Mouse (Mus musculus) heart, embryonic 10.5 days (tissue): ENCODE results near the gene Tbc1d12. TPM values are rescaled to one million over a fixed set of nuclear protein-coding genes. Genes with fewer than 3 reads are reported as not detected.
A peak's percentile ranks its signal among the peaks of the same experiment; 100 is the strongest.

Experiments used
- DNase-seq: peaks from one replicate; pipeline ENCODE4 v3.0.0-alpha.2; 2017; ENCODE audit warnings: low spot score
- H3K27ac ChIP-seq: fragments of 300-500 bp; sonication (generic); 2 replicates; pipeline ENCODE4 v1.5.1; 2016; ENCODE audit warnings: mild to moderate bottlenecking
- H3K27me3 ChIP-seq: fragments of 300-500 bp; sonication (generic); 2 replicates; pipeline ENCODE4 v1.6.1; 2016; ENCODE audit warnings: mild to moderate bottlenecking; ENCODE audit not compliant: poor library complexity, insufficient read depth, severe bottlenecking
- H3K36me3 ChIP-seq: fragments of 300-500 bp; sonication (generic); 2 replicates; pipeline ENCODE4 v1.6.1; 2016; ENCODE audit warnings: mild to moderate bottlenecking, moderate library complexity
- H3K4me1 ChIP-seq: fragments of 300-500 bp; sonication (generic); 2 replicates; pipeline ENCODE4 v1.6.1; 2016; ENCODE audit warnings: mild to moderate bottlenecking
- H3K4me3 ChIP-seq: fragments of 300-500 bp; sonication (generic); 2 replicates; pipeline ENCODE4 v1.5.1; 2016; ENCODE audit warnings: mild to moderate bottlenecking, moderate library complexity
- H3K9me3 ChIP-seq: fragments of 300-500 bp; sonication (generic); 2 replicates; pipeline ENCODE4 v1.6.1; 2016; ENCODE audit warnings: mild to moderate bottlenecking, moderate library complexity
- WGBS: fragments of 180-500 bp; shearing (Covaris S2); methylation state at CpG from one replicate; pipeline ENCODE4 v1.1.7; 2016; 5-methylcytosine and 5-hydroxymethylcytosine counted together
- polyA plus RNA-seq: library from polyadenylated mRNA; unstranded; fragments of >200 nt; fragmentation: Nextera tagmentation; extraction: Ambion mirVana; gene quantifications from 2 replicates; pipeline ENCODE4 v1.2.1, GENCODE M21; 2016

The Tbc1d12 gene
- polyA plus RNA-seq, 1 experiment from 2014 or later = 2.1 TPM

DNA sequence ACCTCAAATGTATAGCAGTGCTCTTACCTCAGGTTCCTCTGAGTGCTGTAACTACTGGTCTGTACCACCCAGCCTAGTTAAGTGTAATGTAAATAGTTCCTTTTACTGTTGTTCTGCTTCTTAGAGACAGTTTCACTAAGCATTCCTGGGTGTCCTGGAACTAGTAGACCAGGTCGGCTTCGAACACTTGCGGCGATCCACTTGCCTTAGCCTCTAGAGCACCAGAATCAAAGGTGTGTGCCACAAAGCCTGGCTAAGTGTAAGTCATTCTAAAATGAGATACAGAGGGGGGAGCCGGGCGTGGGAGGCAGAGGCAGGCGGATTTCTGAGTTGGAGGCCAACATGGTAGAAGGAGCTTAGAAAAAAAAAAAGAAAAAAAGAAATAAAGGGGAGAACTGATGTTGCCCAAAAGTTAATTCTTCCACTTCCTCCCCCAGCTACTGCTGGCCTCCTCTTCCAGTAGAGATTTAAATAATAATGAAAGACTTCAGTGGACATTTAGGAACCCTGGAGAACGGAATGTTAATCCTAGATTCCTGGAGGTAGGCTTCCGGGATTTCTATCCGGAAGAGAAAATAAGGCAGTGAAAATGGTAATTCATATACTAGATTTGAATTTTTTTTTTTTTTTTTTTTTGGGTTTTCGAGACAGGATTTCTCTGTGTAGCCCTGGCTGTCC, 92.2 kb downstream of the Tbc1d12 start:
- H3K36me3 ChIP-seq = peaks cover 8% of the 10 kb centered on the region; the same call in 1 of the 2 replicates
- H3K9me3 ChIP-seq = no peaks in the 10 kb centered on the region
- no peak overlapping the region for H3K27ac ChIP-seq
- WGBS = 91% methylated on average over 11 of the region's 11 CpGs
- H3K4me1 ChIP-seq = 0 out of 2 replicates have a peak, but pooled peaks cover 6% of the 10 kb centered on the region
- no peak for DNase-seq
- H3K4me3 ChIP-seq = no peak overlapping the region
- H3K27me3 ChIP-seq = no peaks in the 10 kb centered on the region

GRCm38 (mm10) chr19:38929471-38930251, 93.3 kb downstream of the Tbc1d12 start:
- Histone ChIP-seq H3K27me3 (no peaks in the 10 kb centered on the region), H3K4me3 (peak overlapping the region; percentile 91), H3K27ac (0 out of 2 replicates have a peak overlapping the region, but pooled peaks have one; percentile 95), H3K9me3 (no peaks in the 10 kb centered on the region), H3K4me1 (0 out of 2 replicates have a peak, but pooled peaks cover 6% of the 10 kb centered on the region), H3K36me3 (peaks cover 18% of the 10 kb centered on the region)
- WGBS = 67% methylated on average over 13 of the region's 13 CpGs
- no peak for DNase-seq

DNA sequence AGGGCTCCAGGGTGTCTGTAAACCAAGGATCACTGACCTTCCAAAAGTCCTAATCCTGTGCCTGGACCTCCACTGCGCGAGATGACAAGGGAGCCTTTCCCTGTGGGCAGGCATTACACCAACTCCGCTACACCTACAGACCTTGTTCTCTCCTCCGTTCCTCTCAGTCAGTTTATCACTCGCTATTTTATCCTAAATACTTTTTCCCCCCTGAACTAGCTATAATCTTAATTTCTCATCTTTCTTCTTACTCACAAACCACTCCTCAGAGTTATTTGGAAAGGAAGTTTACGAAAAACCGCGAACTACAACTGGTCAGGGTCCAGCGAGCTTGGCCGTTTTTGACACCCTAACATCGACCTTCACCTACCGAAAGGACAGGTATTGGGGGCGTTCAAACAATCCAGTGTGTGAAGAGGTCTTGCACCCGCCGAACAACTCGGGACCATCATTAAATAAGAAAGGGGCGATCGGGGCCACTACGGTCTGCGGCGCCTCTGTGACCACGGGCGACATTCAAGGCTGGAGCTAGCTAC, 93.9 kb downstream of the Tbc1d12 start:
- WGBS = 3% methylated on average over 23 of the region's 23 CpGs
- Histone ChIP-seq H3K27me3 (no peaks in the 10 kb centered on the region), H3K4me3 (peak overlapping the region; percentile 91), H3K36me3 (peaks cover 21% of the 10 kb centered on the region), H3K9me3 (no peaks in the 10 kb centered on the region), H3K4me1 (0 out of 2 replicates have a peak, but pooled peaks cover 6% of the 10 kb centered on the region), H3K27ac (peak overlapping the region; percentile 95)
- no peak for DNase-seq

DNA sequence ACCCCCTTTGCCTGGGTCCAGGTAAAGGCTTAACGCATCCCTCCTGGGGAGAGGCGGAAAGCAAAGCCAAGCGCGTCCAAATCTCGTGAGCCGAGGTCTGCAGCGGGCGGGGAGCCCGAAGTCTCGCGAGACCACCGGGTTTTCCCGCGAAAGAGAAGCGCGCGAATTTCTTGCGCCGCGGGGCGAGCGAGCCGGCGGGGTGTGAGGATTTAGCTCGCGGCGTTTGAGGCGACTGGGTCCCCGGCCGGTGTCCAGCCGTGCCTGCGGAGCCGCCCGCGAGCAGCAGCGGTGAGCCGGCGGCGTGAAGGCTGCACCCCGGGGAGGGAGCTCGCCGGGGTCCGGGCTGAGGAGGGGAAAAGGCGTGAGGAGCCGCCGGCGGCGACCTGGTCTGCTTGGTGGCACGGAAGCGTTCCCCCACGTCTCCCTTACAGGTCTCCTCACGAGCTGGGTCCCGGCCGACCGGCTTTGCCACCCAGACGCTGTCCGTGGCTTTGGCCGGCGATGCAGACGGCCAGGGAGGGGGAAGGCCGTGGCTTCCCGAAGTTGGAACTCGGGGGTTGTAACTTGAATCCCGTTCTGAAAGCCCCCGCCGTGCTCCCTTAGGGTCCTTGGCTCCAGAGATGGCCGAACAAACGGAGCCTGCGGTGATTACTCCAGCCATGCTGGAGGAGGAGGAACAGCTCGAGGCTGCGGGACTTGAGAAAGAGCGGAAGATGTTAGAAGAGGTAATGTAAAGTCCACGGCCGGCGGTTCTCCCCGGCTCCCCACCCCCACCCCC, 94.6 kb downstream of the Tbc1d12 start, which contains the start of gene Hells:
Gene Hells (plus strand): TSS at position 128 of the 778 bp plus-strand sequence.
- H3K9me3 ChIP-seq = no peaks in the 10 kb centered on the region
- peak; percentile 94 for DNase-seq
- H3K27ac ChIP-seq = peak within 1 kb of the TSS; percentile 95
- H3K4me1 ChIP-seq = 0 out of 2 replicates have a peak, but pooled peaks cover 6% of the 10 kb centered on the region
- peaks cover 26% of the 10 kb centered on the region for H3K36me3 ChIP-seq
- WGBS = under 1% methylated on average over 76 of the region's 76 CpGs
- H3K4me3 ChIP-seq = peak within 1 kb of the TSS; percentile 91
- H3K27me3 ChIP-seq = no peaks in the 10 kb centered on the region

DNA sequence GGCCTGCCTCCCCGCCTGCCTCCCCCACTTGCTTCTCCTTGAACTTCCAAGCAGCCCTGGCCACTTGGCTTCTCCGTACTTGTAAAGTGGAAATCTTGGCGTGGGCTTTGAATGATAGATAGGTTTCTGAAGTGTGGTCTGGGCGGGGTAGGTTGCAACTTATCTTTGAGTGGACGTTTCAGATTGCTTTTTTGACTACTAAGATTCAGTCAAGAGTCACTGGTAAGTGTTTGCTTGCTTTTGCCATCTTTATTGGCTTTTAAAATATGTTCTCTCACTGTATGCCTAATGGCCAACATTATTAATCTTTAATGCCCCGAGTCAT, 95.1 kb downstream of the Tbc1d12 start:
- 0 out of 2 replicates have a peak, but pooled peaks cover 6% of the 10 kb centered on the region for H3K4me1 ChIP-seq
- H3K36me3 ChIP-seq = peaks cover 30% of the 10 kb centered on the region
- peak overlapping the region; percentile 91 for H3K4me3 ChIP-seq
- WGBS = 2% methylated on average over 6 of the region's 6 CpGs
- H3K27ac ChIP-seq = peak overlapping the region; percentile 95
- no peaks in the 10 kb centered on the region for H3K9me3 ChIP-seq
- no peaks in the 10 kb centered on the region for H3K27me3 ChIP-seq
- no peak for DNase-seq

- no peak overlapping the region for H3K4me3 ChIP-seq
- WGBS = 93% methylated on average over 2 of the region's 2 CpGs
- H3K36me3 ChIP-seq = peaks cover 68% of the 10 kb centered on the region
- H3K27ac ChIP-seq = no peak overlapping the region
- no peak for DNase-seq
- no peaks in the 10 kb centered on the region for H3K9me3 ChIP-seq
- H3K27me3 ChIP-seq = no peaks in the 10 kb centered on the region
- H3K4me1 ChIP-seq = no peaks in the 10 kb centered on the region
These were observed 108.4 kb downstream of the Tbc1d12 start for GRCm38 (mm10) chr19:38944590-38945307.

Other genes with a start within 250 kb of the Tbc1d12 start
- 6.8 and 7.8 TPM in 2 replicates for gene Noc3l, start 17.3 kb upstream of the Tbc1d12 start, polyA plus RNA-seq
- 40.2 and 60.3 TPM in 2 replicates for gene Hells, start 94.3 kb downstream of the Tbc1d12 start, polyA plus RNA-seq
- 0.07 and 0.09 TPM in 2 replicates for gene Cyp2c55, start 170.4 kb downstream of the Tbc1d12 start, polyA plus RNA-seq
- not detected in 2 replicates for gene Cyp2c65, start 224.4 kb downstream of the Tbc1d12 start, polyA plus RNA-seq